Mouse (Mus musculus) left cerebral cortex, postnatal 14 days (tissue): ENCODE data around the gene Negr1. TPM values are rescaled to one million over a fixed set of nuclear protein-coding genes. Genes with fewer than 3 reads are reported as not detected.
A peak's percentile ranks its signal among the peaks of the same experiment; 100 is the strongest.

ENCODE experiments used
- DNase-seq, 2 experiments: peaks; one replicate each; pipeline ENCODE4 v3.0.0; 2021 to 2022; ENCODE audit warnings: low spot score in 2 of 2, mixed read lengths in 1 of 2
- intact Hi-C: fragments of 180-260 bp; cut with DNase I; formaldehyde crosslinking; loops from one replicate; pipeline ENCODE4 v1.15.1; 2025
- total RNA-seq, 2 experiments: library from RNA; stranded (reverse); gene quantifications; 2 replicates each; pipeline ENCODE4 v1.2.3; 2021

The Negr1 gene
- total RNA-seq, 2 experiments from 2014 or later: 254 to 270 TPM

DNA sequence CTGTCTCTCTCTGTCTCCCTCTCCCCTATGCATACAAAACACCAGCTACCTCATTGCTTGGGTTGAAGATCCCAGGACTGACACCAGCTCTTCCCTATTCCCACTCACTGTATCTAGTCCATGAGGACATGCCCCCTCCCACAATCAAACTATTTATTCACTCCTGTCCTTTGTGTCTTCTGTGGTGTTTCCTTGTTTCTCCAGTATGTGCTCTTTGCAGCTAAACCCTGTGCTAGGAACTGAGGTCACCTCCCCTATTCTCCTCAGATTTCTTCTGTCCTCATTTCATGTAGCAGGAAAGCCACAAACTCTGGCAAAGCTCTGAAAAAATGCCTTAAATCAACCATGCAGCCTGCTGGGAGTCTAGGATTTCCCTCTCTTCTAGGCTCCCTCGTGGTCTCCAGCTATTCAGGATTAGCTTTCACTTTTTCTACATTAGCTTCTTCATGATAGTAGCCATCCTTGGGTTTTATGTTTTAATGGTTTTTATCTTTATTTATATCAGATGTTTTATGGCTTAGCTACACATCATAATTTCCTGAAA, 222.8 kb downstream of the Negr1 start:
- no peak for DNase-seq
- intact Hi-C loops: no loop called here

DNA sequence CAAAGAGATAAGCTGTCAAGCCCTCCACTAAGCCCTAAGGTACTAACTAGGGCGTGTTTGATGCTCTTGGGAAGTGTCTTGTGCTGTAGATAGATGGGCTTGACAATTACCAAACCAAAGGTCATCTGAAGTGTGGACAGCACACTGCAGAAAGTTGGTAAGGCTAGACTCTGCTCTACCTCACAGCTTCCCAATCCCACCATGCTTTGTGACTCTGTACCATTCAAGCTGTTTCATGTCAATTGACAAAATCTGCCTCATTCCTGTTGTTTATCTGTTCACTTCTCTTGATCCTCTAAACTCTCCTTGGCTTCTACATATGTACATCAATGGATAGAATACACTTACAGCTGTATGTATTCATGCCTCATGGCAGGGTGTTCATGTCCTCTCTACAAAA, 224.8 kb downstream of the Negr1 start:
- DNase-seq: no peak

DNA sequence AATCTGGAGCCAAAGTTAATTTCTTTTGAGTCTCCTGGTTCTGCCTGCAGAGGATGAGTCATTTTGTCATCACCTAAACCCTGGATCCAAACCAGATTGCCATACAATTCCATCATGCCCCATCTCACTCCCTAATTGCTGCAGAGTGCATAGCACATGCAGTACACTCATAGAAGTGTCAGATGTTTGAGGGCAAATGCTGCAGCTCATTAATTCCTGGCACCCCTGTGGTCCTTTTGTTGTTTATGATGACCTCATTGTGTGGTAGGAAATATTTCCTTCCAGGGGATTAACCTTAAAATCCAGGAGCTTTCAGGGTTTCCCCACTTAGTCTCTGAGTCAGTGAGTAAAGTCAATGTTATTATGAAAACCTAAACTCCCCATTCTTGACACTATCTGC, 229.6 kb downstream of the Negr1 start:
- no peak for DNase-seq
- intact Hi-C loops: no loop called here

More for the DNA sequence above, 224.8 kb downstream of the Negr1 start:
- intact Hi-C loops: no loop called here

DNA sequence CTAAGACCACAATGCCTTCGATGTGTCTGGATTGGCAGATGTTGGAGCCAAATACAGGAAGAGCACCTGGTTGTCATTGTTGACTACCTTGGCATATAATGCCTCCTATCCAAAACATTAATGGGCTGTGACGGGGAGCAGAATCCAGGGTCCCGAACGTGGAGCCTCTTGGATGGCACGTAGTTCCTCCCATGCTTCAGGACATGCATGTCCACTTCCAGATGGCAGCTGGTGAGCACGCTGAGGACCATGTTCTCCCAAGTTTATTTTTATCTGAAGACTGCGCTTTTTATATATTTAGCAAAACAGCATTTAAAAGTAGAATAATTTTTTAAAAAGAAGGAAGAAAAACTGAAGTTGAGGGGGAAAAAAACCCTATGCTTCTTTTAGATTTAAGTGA, 231.1 kb downstream of the Negr1 start:
- no peak for DNase-seq
- intact Hi-C loops: no loop called here

DNA sequence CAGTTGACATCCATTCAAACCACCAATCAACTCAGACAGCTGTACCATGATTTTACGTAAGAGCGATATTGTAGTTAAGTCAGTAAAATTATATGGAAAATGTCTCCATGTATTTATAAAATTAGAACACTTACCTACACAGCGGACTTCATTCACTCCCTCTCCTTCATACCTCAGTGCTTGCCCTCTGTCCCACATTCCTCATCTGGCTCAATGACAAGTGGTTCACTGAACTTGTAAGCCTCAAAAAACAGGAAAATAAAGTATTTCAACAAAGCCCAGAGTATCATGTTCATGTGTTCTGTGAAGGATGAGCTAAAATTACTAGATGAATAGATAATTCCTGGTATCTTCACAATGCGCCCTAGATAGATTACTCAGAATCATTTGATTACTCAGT, 232.5 kb downstream of the Negr1 start:
- DNase-seq: no peak
- intact Hi-C loops: no loop called here

DNA sequence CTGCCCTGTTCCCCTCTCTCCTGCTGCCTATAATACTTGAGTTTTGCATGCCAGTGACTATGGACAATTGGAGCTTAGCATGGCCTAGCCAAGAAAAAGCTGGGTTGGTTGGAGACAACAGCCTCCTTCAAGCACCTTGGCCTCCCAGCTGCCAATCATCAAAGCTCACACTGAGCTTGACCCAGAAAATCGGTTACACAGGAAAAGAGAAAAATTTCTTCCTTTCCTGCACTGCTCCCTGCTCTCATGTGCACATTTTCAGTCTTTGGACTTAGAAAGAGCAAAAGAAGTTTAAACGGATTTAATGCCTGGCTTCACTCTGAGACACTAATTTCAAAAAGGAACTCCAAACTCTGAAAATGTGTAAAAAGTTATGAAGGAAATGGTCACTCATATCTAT, 233.0 kb downstream of the Negr1 start:
- intact Hi-C loops: no loop called here
- no peak for DNase-seq

DNA sequence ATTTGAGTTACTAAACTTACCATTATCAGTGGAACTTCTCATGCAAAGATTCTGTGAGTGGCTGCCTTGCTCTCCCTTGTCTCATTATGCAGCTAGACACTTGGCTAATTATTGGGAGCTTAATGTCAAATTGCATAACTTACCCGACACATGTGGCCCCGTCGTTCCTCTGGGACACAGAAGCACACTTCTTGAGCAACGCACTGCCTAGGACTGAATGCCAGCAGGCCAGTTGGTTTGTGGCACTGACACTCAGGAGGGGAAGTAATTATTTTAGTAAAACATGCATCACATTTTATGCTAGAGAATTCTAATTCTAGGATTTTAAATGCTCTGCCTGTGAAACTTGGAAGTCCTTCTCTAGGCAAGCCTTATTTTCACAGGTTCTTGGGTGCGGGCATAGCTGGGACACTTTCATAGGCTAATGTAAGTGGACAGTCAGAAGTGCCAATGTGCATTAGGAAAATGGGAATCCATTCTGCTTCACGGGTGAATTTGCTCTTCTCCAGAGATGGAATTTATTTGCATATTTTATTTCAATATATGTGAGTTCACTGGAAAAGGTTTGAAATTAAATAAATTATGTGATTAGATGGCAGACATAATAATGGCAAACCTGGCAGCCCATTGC, 234.6 kb downstream of the Negr1 start:
- DNase-seq: no peak
- intact Hi-C loops: no loop called here

DNA sequence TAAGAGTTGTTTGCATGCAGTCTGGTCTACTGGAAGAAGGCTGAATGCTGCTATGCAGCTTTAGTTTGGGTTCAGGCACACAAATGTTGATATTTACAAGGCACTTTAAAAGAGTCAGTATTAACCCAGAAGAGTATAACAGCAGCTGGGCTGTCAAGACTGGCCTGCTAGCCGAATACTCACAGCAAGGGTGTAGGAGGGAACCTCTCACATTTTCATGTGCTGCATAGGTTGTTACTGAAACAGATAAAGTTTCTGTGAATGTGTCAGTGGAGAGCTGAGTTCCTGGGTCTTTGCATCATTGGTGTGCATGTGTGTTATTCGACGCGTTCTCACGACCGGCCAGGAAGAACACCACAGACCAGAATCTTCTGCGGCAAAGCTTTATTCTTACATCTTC, 237.6 kb downstream of the Negr1 start:
- intact Hi-C loops: no loop called here
- no peak for DNase-seq

DNA sequence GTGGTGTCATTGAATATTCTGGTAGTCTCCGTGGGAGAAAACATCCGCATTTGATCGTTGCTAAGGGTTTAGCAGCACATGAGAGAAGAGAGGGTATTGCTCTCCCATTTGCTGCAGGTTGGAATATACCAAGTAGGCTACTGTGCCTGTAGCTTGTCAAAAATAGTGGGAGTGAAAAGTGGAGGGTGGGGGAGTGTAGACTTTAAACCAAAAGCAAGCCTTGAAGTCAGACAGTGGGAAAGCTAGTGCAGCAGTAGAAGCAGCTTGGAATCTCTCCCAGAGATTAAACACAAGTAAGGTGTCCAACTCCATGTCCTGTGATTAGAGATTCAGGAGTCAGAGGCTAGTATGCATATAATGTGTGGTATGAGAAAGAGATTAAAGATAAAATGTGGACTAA, 248.2 kb downstream of the Negr1 start:
- DNase-seq: peak; percentile 21 to 30
- intact Hi-C loops: no loop called here

DNA sequence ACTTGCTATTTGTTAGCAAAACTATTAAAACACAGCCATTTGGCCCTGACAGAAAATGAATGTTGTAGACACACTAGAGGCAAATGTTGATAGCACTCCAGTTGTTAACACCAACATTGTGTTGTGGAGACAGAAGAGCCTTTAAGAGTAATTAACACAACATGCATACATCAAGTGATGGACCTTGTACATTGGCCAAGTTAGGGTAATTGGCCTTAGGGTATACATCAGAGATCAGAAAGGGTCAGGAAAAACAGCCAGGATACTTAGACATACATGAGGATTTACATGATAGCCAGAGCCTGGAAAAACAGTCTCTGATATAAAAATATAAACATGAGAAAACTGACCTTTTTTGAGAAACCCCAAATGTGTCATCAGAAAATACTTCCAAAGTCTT, 255.3 kb downstream of the Negr1 start:
- DNase-seq: no peak
- intact Hi-C loops: no loop called here

DNA sequence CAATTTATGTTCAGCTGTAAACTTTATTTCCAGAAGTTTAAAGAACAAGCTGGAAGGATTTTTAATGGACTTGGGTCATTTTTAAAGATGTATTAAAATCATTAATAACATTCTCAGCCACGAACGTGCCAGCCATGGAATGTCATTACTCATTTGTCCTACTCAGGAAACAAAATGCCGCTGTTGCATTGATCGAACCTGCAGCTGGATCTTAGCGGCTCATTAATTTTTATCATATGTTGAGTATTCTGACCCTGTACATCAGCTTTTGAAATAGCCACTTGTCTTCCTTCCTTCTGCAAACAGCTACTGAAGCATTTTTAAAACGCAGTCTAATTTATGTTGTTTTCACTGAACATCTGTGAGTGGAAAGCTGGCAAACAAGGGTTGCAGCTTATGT, 255.9 kb downstream of the Negr1 start:
- DNase-seq: no peak
- intact Hi-C loops: no loop called here

DNA sequence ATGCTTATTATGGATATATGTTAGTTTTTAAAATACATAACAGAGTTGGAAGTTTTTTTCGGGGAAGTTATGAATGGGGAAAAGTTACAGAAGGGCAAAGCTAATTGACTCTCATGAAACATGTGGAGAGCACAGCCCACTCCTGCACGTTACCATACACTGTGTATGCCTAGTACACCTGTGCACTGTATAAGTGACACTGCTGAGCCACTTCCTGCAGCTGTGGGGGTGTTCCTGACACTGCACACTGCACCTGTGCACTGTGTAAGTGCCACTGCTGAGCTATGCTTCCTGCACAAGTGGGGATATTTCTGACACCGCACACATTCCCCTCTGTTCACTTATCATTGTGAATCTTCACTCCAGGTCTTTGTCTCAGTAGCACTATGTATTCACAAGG, 261.4 kb downstream of the Negr1 start:
- intact Hi-C loops: no loop called here
- DNase-seq: no peak

DNA sequence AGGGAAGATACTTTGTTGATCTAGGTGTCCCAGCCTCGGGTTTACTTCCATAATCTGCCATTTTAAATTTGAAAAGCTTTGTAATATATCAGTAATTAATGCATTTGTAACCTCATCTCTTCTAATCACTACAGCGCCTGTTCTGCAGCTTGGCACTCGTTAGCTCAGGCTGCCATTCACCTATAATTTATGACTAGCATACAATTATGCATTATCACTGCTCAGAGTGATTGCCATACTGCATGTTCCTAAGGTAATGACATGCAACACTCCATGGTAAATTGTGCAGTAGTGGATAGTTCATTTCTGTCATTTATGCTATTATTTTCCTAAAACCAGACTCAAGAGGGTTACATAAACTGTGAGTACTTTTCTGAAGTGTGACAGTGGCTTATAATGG, 272.3 kb downstream of the Negr1 start:
- DNase-seq: no peak
- intact Hi-C loops: no loop called here

DNA sequence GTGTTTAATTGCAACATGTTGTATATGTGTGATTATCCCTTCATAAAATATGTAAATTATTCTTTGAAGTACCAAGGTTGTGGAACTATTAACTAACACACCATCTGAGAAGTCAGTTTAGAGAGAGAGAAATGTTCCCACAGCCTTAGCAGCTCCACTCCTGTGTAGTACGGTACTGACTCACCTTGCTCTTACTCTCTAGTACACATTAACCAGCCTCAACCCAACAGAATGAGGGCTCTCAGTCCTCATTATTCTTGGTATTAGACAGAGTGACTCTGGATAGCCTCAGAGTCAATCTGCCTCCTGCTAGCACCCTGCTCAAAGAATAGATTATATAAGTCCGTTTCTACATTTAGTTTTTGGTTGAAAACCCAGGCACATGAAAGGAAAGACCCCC, 277.0 kb downstream of the Negr1 start:
- intact Hi-C loops: no loop called here
- no peak for DNase-seq

DNA sequence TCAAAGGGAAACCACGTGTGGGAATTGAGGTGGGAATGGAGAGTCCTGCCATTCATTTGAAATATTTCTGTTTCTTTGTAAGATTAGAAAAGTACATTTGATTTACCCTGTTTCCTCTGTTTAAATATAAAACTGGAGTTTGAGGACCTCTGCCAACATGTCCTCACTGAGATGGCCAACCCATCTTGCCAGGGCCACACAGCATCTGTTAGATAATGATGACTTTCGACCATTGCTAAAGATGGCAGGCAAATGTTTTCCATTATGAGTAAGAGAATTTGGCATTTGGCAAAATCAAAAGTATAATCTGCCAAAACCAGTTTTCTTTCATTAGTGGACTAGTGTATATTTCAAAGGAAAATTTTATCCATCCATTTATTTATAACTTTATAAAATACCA, 286.8 kb downstream of the Negr1 start:
- intact Hi-C loops: no loop called here
- DNase-seq: no peak

DNA sequence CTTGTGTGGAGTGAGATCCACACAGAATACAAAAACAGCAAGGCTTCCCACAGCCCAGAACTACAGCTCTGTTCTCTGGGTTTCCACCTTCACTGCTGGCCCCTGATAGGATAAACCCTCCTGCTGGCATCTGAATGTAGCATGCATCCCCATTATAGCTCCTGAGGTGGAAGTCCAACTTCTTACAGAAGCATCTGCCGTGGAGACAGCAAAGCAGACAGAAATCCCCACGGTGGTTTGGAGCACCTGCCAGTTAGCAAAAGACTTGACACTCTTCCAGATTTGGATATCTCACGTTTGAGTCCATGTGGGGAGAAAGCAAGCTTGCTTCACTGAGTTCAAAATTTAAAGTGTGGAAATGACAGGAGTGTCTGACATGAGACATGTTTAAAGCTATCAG, 290.3 kb downstream of the Negr1 start:
- intact Hi-C loops: no loop called here
- DNase-seq: peak; percentile 58 to 83

DNA sequence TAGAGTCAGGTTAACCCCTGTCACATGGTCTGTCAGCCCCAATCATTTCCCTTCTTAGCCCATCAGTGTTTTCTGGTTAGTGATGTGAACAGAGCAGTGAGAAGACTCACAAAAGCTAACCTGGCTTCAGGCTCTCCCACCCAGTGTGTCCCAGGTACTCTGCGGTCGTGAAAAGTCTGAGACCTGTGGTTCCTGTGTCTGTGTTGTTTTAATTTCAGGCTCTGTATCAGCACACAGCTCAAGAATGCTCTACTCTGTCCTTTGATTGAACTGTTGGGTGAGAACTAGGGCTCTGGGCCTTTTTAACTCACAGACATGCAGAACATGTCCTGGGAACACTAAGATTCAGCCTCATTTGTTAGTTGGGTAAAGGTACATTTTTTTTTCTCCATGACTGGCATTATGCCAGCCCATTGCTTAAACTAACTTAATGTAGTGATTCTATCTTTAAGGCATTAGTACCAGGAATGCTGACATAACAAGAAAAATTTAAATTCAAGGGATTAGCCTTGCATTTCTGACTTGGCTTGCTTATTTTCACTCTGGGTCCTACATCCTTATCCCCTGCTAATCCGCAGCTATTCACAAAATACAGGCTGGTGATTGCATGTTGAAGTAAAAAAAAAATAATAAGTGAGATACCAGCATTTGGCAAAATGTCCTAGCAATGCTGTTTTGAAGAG, 308.8 kb downstream of the Negr1 start:
- DNase-seq: no peak
- intact Hi-C loops: no loop called here

DNA sequence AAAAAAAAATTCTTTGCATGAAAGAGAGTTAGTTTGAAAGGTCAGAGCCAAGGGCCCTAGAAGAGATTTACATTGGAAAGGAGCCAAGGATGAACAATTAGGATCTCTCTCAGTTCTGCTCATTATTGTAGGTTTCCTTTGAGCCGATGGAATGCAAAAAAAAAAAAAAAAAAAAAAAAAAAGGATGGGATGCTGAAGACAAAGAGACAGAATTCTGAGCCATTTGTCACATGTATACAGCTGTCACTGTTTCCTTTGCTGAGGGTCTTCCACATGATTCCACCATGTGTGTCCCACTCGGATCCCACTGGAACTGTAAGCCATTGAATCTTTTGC, 309.3 kb downstream of the Negr1 start:
- intact Hi-C loops: no loop called here
- DNase-seq: no peak

DNA sequence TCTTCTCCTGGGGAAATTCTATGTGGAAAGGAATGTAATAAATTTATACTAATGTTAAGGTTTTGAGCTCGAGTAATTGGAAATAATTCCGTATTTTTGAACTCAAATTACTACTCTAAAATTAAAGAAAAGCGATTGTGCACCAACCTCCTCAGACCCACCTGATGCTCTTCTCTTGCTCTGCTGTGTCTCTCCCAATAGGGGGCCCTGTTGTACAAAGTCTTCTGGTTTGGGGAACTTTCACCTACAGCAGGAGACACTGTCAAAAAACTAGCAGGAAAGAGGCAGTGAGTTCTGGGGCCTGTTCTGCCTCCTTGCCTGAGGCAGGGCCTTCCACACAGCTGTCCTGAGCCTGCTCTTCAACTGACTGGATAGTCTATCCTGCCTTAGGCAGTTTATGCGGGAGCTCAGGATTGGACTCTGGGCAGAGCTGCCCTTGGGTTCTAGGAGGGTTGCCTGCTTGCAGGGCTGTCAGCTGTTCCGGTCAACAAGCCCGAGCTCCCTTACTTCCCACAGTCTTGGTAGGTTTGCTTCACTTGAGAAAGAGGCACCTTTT, 310.1 kb downstream of the Negr1 start:
- intact Hi-C loops: no loop called here
- no peak for DNase-seq

DNA sequence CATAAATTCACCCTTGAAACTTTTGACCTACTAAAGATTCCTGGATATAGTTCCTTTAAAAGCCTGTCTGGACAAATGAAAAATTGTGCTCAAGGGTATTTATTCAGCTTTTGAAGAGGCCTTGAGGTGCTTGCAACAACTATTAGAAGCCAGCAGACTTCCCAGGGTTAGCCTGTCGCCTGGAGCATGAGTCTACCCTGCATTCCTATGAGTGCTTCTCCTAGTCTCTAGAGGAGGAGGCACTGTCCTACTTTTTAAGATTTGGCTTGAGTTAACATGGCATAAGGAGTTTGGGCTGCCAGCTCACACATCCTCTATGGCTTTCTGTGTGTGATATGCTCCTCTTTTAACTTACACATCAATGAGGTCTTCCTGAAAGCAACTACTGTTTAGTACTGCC, 315.0 kb downstream of the Negr1 start:
- intact Hi-C loops: no loop called here
- DNase-seq: peak; percentile 13 to 66

DNA sequence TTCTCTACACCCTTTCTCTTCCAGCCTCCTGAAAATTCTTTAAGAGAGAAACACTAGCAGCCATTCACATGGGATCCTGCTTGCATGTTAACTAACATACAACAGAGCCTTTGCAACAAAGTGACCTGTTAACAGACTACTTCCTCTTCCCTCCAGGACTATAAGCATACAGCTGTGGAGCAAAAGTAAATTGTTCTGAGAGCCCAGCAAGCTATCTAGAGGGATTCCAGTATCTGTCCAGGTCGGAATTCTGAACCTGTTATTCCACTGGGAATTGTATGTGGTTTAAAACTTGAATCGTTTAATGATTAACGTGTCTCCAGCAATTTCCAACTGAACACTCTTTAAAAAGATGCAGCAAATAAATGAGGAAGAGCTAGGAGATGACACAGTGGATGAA, 320.5 kb downstream of the Negr1 start:
- intact Hi-C loops: no loop called here
- DNase-seq: no peak
